Comparison of ENCODE assay signal across 8 mouse cellular contexts in the genomic region with DNA sequence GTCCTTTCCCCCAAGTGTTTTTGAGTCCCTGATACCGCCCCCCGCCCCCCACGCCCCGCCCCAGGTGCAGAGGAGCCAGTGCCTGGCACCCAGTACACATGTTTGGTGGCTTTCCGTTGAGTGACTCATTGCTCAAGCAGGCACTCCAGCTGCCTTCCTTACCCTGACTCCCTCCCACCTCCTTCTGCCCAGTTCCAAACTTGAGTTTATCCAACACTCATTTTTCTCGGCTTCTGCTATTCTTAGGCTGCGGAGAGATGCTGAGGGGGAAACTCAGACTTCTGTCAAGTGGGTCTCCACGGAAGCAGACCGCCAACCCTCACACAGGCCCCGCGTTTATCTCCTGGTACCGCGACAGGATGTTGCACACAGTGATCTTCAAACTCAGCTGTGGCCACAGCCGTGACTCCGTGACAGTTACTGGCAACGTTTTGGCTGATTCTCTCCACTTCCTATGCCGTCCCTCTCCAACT. TPM values are rescaled to one million over a fixed set of nuclear protein-coding genes. Genes with fewer than 3 reads are reported as not detected.
DNase-seq lines count a peak whose midpoint lies in the region; ATAC-seq and TF ChIP-seq lines count a peak whose summit lies in the region.

No protein-coding gene starts in this region.

- 58% methylated on average over 17 of the region's 17 CpGs for WGBS in forebrain, embryonic 13.5 days
- WGBS in forebrain, embryonic 10.5 days, result 54% methylated on average over 17 of the region's 17 CpGs
- WGBS in limb, embryonic 15.5 days, result 39% methylated on average over 17 of the region's 17 CpGs

- no peak overlapping the region for H3K4me3 ChIP-seq in forebrain, embryonic 13.5 days
- H3K4me3 ChIP-seq in forebrain, embryonic 10.5 days, result no peak overlapping the region
- H3K4me3 ChIP-seq in limb, embryonic 15.5 days, result peak overlapping the region; percentile 2; the same call in 1 of the 2 replicates

- H3K4me1 ChIP-seq in forebrain, embryonic 13.5 days, result no peaks in the 10 kb centered on the region
- 0 out of 2 replicates have a peak, but pooled peaks cover 6% of the 10 kb centered on the region for H3K4me1 ChIP-seq in forebrain, embryonic 10.5 days
- H3K4me1 ChIP-seq in limb, embryonic 15.5 days, result peaks cover 6% of the 10 kb centered on the region; the same call in 1 of the 2 replicates

- in situ Hi-C loops in Patski (cut with MboI; ENCODE audit: low pct_unique_long_range_greater_than_20kb), result no loop called here

- H3K9me3 ChIP-seq in forebrain, embryonic 13.5 days (replicated peaks), result no peaks in the 10 kb centered on the region
- H3K9me3 ChIP-seq in forebrain, embryonic 10.5 days, result no peaks in the 10 kb centered on the region; the same call in 1 of the 2 replicates
- H3K9me3 ChIP-seq in limb, embryonic 15.5 days, result no peaks in the 10 kb centered on the region

- DNase-seq in forebrain, embryonic 10.5 days (ENCODE audit: extremely low spot score, low spot score), result no peak
- DNase-seq in Patski (ENCODE audit: low read depth, low spot score), result peak; percentile 68
- peak; percentile 31 to 48 for DNase-seq in frontal cortex, postnatal 25 days (ENCODE audit: low spot score in 2 of 2)
- DNase-seq in thymus, postnatal 14 days, result peak; percentile 87

- no peak for TF ChIP-seq CTCF in Patski (IDR thresholded peaks at IDR 0.05)

- H3K27ac ChIP-seq in forebrain, embryonic 13.5 days, result no peak overlapping the region
- no peak overlapping the region for H3K27ac ChIP-seq in forebrain, embryonic 10.5 days
- H3K27ac ChIP-seq in limb, embryonic 15.5 days, result no peak overlapping the region

- no peaks in the 10 kb centered on the region for H3K36me3 ChIP-seq in forebrain, embryonic 13.5 days (ENCODE audit: poor library complexity, severe bottlenecking)
- no peaks in the 10 kb centered on the region for H3K36me3 ChIP-seq in forebrain, embryonic 10.5 days (replicated peaks)
- H3K36me3 ChIP-seq in limb, embryonic 15.5 days, result no peaks in the 10 kb centered on the region

- H3K4me2 ChIP-seq in forebrain, embryonic 13.5 days, result no peak overlapping the region
- peak overlapping the region; percentile 32; the same call in 1 of the 2 replicates for H3K4me2 ChIP-seq in limb, embryonic 15.5 days

- peak; percentile 62; the same call in 1 of the 2 replicates for ATAC-seq in forebrain, embryonic 13.5 days
- peak; percentile 100 for ATAC-seq in Patski
- peak; percentile 96 for ATAC-seq in inflammation-experienced regulatory T-cells, adult 6 months
- ATAC-seq in limb, embryonic 15.5 days (ENCODE audit: insufficient number of reproducible peaks, low FRiP score, low TSS enrichment, low read depth), result 0 out of 2 replicates have a peak, but pooled peaks have one; percentile 63
- peak; percentile 86 for ATAC-seq in neutrophil, adult 5-6 weeks (ENCODE audit: extremely low read depth, insufficient number of reproducible peaks, low FRiP score, poor library complexity, severe bottlenecking)

- POLR2A ChIA-PET in Patski (lab: Charles Lee), result interaction anchor here (0.5 to 0.9 kb wide), 3 partner anchors 51 to 1253 kb away, joined by 3 to 4 read pairs (median 4); no protein-coding TSS in a partner anchor

- no peak overlapping the region for H3K9ac ChIP-seq in forebrain, embryonic 13.5 days
- no peak overlapping the region for H3K9ac ChIP-seq in limb, embryonic 15.5 days

- H3K27me3 ChIP-seq in forebrain, embryonic 13.5 days, result no peaks in the 10 kb centered on the region
- H3K27me3 ChIP-seq in forebrain, embryonic 10.5 days (ENCODE audit: poor library complexity, severe bottlenecking), result no peaks in the 10 kb centered on the region
- H3K27me3 ChIP-seq in Patski, result no peaks in the 10 kb centered on the region
- H3K27me3 ChIP-seq in limb, embryonic 15.5 days, result no peaks in the 10 kb centered on the region

- CTCF ChIA-PET in Patski (lab: Charles Lee), result interaction anchor here (0.6 to 3.2 kb wide), 15 partner anchors 9 to 620 kb away, joined by 3 to 13 read pairs (median 3); no protein-coding TSS in a partner anchor

RNA-seq across cellular contexts. Expression of gene Il12a, which starts 13.6 kb away (rescaled TPM):
- 0.13 TPM in 1 of 2 replicates, not detected in the other for polyA plus RNA-seq in forebrain, embryonic 13.5 days (2015; fragmentation: Nextera tagmentation; extraction: Ambion mirVana)
- 0.26 TPM in 1 of 2 replicates, not detected in the other for polyA plus RNA-seq in forebrain, embryonic 10.5 days (2016; fragmentation: Nextera tagmentation; extraction: Ambion mirVana)
- not detected for polyA plus RNA-seq in Patski (2021)
- polyA plus RNA-seq in inflammation-experienced regulatory T-cells, adult 6 months (2017; shearing (Covaris generic)), result under 1 TPM in 1 of 3 experiments, not detected in 2; 0.59 TPM
- 0.19 and 0.27 TPM in 2 replicates for polyA plus RNA-seq in limb, embryonic 15.5 days (2015; fragmentation: Nextera tagmentation; extraction: Ambion mirVana)
- total RNA-seq in neutrophil, adult 5-6 weeks (2017), result 26.9 and 34.1 TPM in 2 replicates
